Mouse (Mus musculus): ENCODE measurements at regions not wholly inside any gene's neighbourhood (a gene's known extent, or its start where the extent isn't known, plus 50 kb on each side); places are given as distances from the start of the nearest gene placed in this dataset.

GRCm38 (mm10) chr12:39667701-39668100 lies 370.1 kb downstream of the Arl4a start:
- Histone ChIP-seq H3K27ac (ENCODE audit: insufficient read depth, low read depth, low read length) (no peak overlapping the region), H3K4me3 (ENCODE audit: insufficient read depth, low read depth, low read length) (no peak overlapping the region), H3K27me3 (replicated peaks; ENCODE audit: control insufficient read depth, insufficient read depth, low read length) (no peaks in the 10 kb centered on the region), H3K4me1 (ENCODE audit: control insufficient read depth, insufficient read depth, low read length) (no peaks in the 10 kb centered on the region), H3K36me3 (ENCODE audit: control insufficient read depth, insufficient read depth, low read length) (no peaks in the 10 kb centered on the region)
- TF ChIP-seq POLR2A (IDR thresholded peaks at IDR 0.05; ENCODE audit: low read depth, low read length) (no peak), CTCF (conservative IDR thresholded peaks at IDR 0.05; ENCODE audit: insufficient read depth, insufficient read length, low read depth, low read length) (no peak)
- WGBS, result 91% methylated on average over 2 of the region's 2 CpGs
- no peak for DNase-seq

GRCm38 (mm10) chr12:39665448-39665847 lies 372.4 kb downstream of the Arl4a start:
- H3K36me3 ChIP-seq (ENCODE audit: control insufficient read depth, insufficient read depth, low read length), result no peaks in the 10 kb centered on the region
- no peak overlapping the region for H3K4me3 ChIP-seq (ENCODE audit: insufficient read depth, low read depth, low read length)
- no peaks in the 10 kb centered on the region for H3K4me1 ChIP-seq (ENCODE audit: control insufficient read depth, insufficient read depth, low read length)
- DNase-seq, result peak; percentile 67
- H3K27ac ChIP-seq (ENCODE audit: insufficient read depth, low read depth, low read length), result no peak overlapping the region
- 11% methylated on average over 4 of the region's 4 CpGs for WGBS
- H3K27me3 ChIP-seq (replicated peaks; ENCODE audit: control insufficient read depth, insufficient read depth, low read length), result no peaks in the 10 kb centered on the region
- TF ChIP-seq CTCF (conservative IDR thresholded peaks at IDR 0.05; ENCODE audit: insufficient read depth, insufficient read length, low read depth, low read length) (peak; percentile 90), POLR2A (IDR thresholded peaks at IDR 0.05; ENCODE audit: low read depth, low read length) (no peak)

- DNase-seq, result no peak
- peaks cover 6% of the 10 kb centered on the region; the same call in 1 of the 2 replicates for H3K4me1 ChIP-seq (ENCODE audit: control insufficient read depth, insufficient read depth, low read length)
- TF ChIP-seq CTCF (conservative IDR thresholded peaks at IDR 0.05; ENCODE audit: insufficient read depth, insufficient read length, low read depth, low read length) (no peak), POLR2A (IDR thresholded peaks at IDR 0.05; ENCODE audit: low read depth, low read length) (no peak)
- WGBS, result 35% methylated on average over 4 of the region's 4 CpGs
- no peak overlapping the region for H3K4me3 ChIP-seq (ENCODE audit: insufficient read depth, low read depth, low read length)
- no peak overlapping the region for H3K27ac ChIP-seq (ENCODE audit: insufficient read depth, low read depth, low read length)
- H3K36me3 ChIP-seq (ENCODE audit: control insufficient read depth, insufficient read depth, low read length), result no peaks in the 10 kb centered on the region
- no peaks in the 10 kb centered on the region for H3K27me3 ChIP-seq (replicated peaks; ENCODE audit: control insufficient read depth, insufficient read depth, low read length)
Observed at GRCm38 (mm10) chr12:39660420-39660819, 377.4 kb downstream of the Arl4a start.

- Histone ChIP-seq H3K36me3 (ENCODE audit: control insufficient read depth, insufficient read depth, low read length) (no peaks in the 10 kb centered on the region), H3K4me3 (ENCODE audit: insufficient read depth, low read depth, low read length) (no peak overlapping the region), H3K4me1 (ENCODE audit: control insufficient read depth, insufficient read depth, low read length) (peaks cover 6% of the 10 kb centered on the region; the same call in 1 of the 2 replicates), H3K27me3 (replicated peaks; ENCODE audit: control insufficient read depth, insufficient read depth, low read length) (no peaks in the 10 kb centered on the region), H3K27ac (ENCODE audit: insufficient read depth, low read depth, low read length) (no peak overlapping the region)
- TF ChIP-seq CTCF (conservative IDR thresholded peaks at IDR 0.05; ENCODE audit: insufficient read depth, insufficient read length, low read depth, low read length) (no peak), POLR2A (IDR thresholded peaks at IDR 0.05; ENCODE audit: low read depth, low read length) (no peak)
- peak; percentile 84 for DNase-seq
Observed at GRCm38 (mm10) chr12:39656606-39657005, 381.2 kb downstream of the Arl4a start.

GRCm38 (mm10) chr12:39648952-39649351 lies 388.9 kb downstream of the Arl4a start:
- Histone ChIP-seq H3K36me3 (ENCODE audit: control insufficient read depth, insufficient read depth, low read length) (no peaks in the 10 kb centered on the region), H3K27me3 (replicated peaks; ENCODE audit: control insufficient read depth, insufficient read depth, low read length) (no peaks in the 10 kb centered on the region), H3K27ac (ENCODE audit: insufficient read depth, low read depth, low read length) (no peak overlapping the region), H3K4me3 (ENCODE audit: insufficient read depth, low read depth, low read length) (no peak overlapping the region), H3K4me1 (ENCODE audit: control insufficient read depth, insufficient read depth, low read length) (no peaks in the 10 kb centered on the region)
- no peak for TF ChIP-seq POLR2A (IDR thresholded peaks at IDR 0.05; ENCODE audit: low read depth, low read length)
- TF ChIP-seq CTCF (conservative IDR thresholded peaks at IDR 0.05; ENCODE audit: insufficient read depth, insufficient read length, low read depth, low read length), result no peak
- no peak for DNase-seq

- DNase-seq, result no peak
- no peaks in the 10 kb centered on the region for H3K4me1 ChIP-seq (ENCODE audit: control insufficient read depth, insufficient read depth, low read length)
- H3K4me3 ChIP-seq (ENCODE audit: insufficient read depth, low read depth, low read length), result no peak overlapping the region
- 82% methylated on average over 3 of the region's 3 CpGs for WGBS
- TF ChIP-seq POLR2A (IDR thresholded peaks at IDR 0.05; ENCODE audit: low read depth, low read length), result no peak
- no peak for TF ChIP-seq CTCF (conservative IDR thresholded peaks at IDR 0.05; ENCODE audit: insufficient read depth, insufficient read length, low read depth, low read length)
- no peak overlapping the region for H3K27ac ChIP-seq (ENCODE audit: insufficient read depth, low read depth, low read length)
- H3K27me3 ChIP-seq (replicated peaks; ENCODE audit: control insufficient read depth, insufficient read depth, low read length), result no peaks in the 10 kb centered on the region
- no peaks in the 10 kb centered on the region for H3K36me3 ChIP-seq (ENCODE audit: control insufficient read depth, insufficient read depth, low read length)
Observed at GRCm38 (mm10) chr12:39646556-39646955, 391.3 kb downstream of the Arl4a start.

GRCm38 (mm10) chr12:39645581-39645980 lies 392.2 kb downstream of the Arl4a start:
- no peaks in the 10 kb centered on the region for H3K4me1 ChIP-seq (ENCODE audit: control insufficient read depth, insufficient read depth, low read length)
- WGBS, result 71% methylated on average over 4 of the region's 4 CpGs

GRCm38 (mm10) chr12:39639246-39639645 lies 398.6 kb downstream of the Arl4a start:
- WGBS, result 91% methylated on average over 6 of the region's 6 CpGs
- no peak overlapping the region for H3K4me3 ChIP-seq (ENCODE audit: insufficient read depth, low read depth, low read length)
- no peaks in the 10 kb centered on the region for H3K36me3 ChIP-seq (ENCODE audit: control insufficient read depth, insufficient read depth, low read length)
- H3K27me3 ChIP-seq (replicated peaks; ENCODE audit: control insufficient read depth, insufficient read depth, low read length), result no peaks in the 10 kb centered on the region
- H3K27ac ChIP-seq (ENCODE audit: insufficient read depth, low read depth, low read length), result no peak overlapping the region
- TF ChIP-seq POLR2A (IDR thresholded peaks at IDR 0.05; ENCODE audit: low read depth, low read length), result no peak
- no peak for TF ChIP-seq CTCF (conservative IDR thresholded peaks at IDR 0.05; ENCODE audit: insufficient read depth, insufficient read length, low read depth, low read length)
- no peaks in the 10 kb centered on the region for H3K4me1 ChIP-seq (ENCODE audit: control insufficient read depth, insufficient read depth, low read length)
- no peak for DNase-seq

More at GRCm38 (mm10) chr12:39645581-39645980, 392.2 kb downstream of the Arl4a start:
- no peak for TF ChIP-seq POLR2A (IDR thresholded peaks at IDR 0.05; ENCODE audit: low read depth, low read length)
- TF ChIP-seq CTCF (conservative IDR thresholded peaks at IDR 0.05; ENCODE audit: insufficient read depth, insufficient read length, low read depth, low read length), result no peak
- DNase-seq, result no peak
- Histone ChIP-seq H3K27ac (ENCODE audit: insufficient read depth, low read depth, low read length) (no peak overlapping the region), H3K27me3 (replicated peaks; ENCODE audit: control insufficient read depth, insufficient read depth, low read length) (no peaks in the 10 kb centered on the region), H3K4me3 (ENCODE audit: insufficient read depth, low read depth, low read length) (no peak overlapping the region), H3K36me3 (ENCODE audit: control insufficient read depth, insufficient read depth, low read length) (no peaks in the 10 kb centered on the region)
